Mouse (Mus musculus): ENCODE data around the gene Gpn3. TPM values are rescaled to one million over a fixed set of nuclear protein-coding genes. Genes with fewer than 3 reads are reported as not detected.
"Not testable (repeated sequence)": the region's sequence is repeated elsewhere in the genome, so short reads cannot be mapped to it uniquely, and the experiment has no call there.

Gene Gpn3
- total RNA-seq, 2 experiments from 2014 or later = 24.3 to 25.5 TPM

GRCm38 (mm10) chr5:122412826-122413225, 41.1 kb downstream of the Gpn3 start:
- intact Hi-C loops (cut with DNase I) = no loop called here
- DNase-seq = peak; percentile 50 to 58

- intact Hi-C loops (cut with DNase I) = no loop called here
- DNase-seq = no peak
These were observed 42.7 kb downstream of the Gpn3 start for GRCm38 (mm10) chr5:122414351-122414750.

- intact Hi-C loops (cut with DNase I) = no loop called here
- no peak for DNase-seq
These were observed 43.8 kb downstream of the Gpn3 start for GRCm38 (mm10) chr5:122415465-122415864.

GRCm38 (mm10) chr5:122420676-122421075, 49.0 kb downstream of the Gpn3 start:
- intact Hi-C loops (cut with DNase I) = loop anchor here (5.0 kb wide), 2 partner anchors 207 to 307 kb away; no protein-coding TSS in a partner anchor
- not testable (repeated sequence) for DNase-seq

- intact Hi-C loops (cut with DNase I) = loop anchor here (5.0 kb wide), 2 partner anchors 206 to 306 kb away; no protein-coding TSS in a partner anchor
- DNase-seq = no peak
These were observed 49.8 kb downstream of the Gpn3 start, which contains the start of gene Anapc7 for GRCm38 (mm10) chr5:122421271-122422068. Gene Anapc7 (plus strand): TSS chr5:122421693.

GRCm38 (mm10) chr5:122422071-122422964, 50.6 kb downstream of the Gpn3 start:
- DNase-seq = peak; percentile 95 to 96
- intact Hi-C loops (cut with DNase I) = loop anchor here (5.0 kb wide), 2 partner anchors 205 to 305 kb away; no protein-coding TSS in a partner anchor

- intact Hi-C loops (cut with DNase I) = loop anchor here (5.0 kb wide), 2 partner anchors 204 to 304 kb away; no protein-coding TSS in a partner anchor
- DNase-seq = no peak
These were observed 51.4 kb downstream of the Gpn3 start for GRCm38 (mm10) chr5:122423083-122423482.

- no peak for DNase-seq
- intact Hi-C loops (cut with DNase I) = no loop called here
These were observed 53.9 kb downstream of the Gpn3 start for GRCm38 (mm10) chr5:122425550-122425949.

GRCm38 (mm10) chr5:122430036-122430775, 58.5 kb downstream of the Gpn3 start:
- intact Hi-C loops (cut with DNase I) = loop anchor here (5.0 kb wide), 1 partner anchor 287 kb away; no protein-coding TSS in a partner anchor

GRCm38 (mm10) chr5:122431221-122431620, 59.5 kb downstream of the Gpn3 start:
- intact Hi-C loops (cut with DNase I) = loop anchor here (5.0 kb wide), 1 partner anchor 286 kb away; no protein-coding TSS in a partner anchor
- DNase-seq = no peak

More at GRCm38 (mm10) chr5:122430036-122430775, 58.5 kb downstream of the Gpn3 start:
- DNase-seq = no peak

Other genes starting within 250 kb of the Gpn3 start
- gene Ccdc63, start 231.1 kb upstream of the Gpn3 start, total RNA-seq (2021) = under 1 TPM in 1 of 2 experiments, not detected in 1; 0.22 TPM
- 100 to 1,000 TPM; 171 to 173 TPM for gene Ppp1cc, start 213.6 kb upstream of the Gpn3 start, total RNA-seq (2021)
- 1 to 10 TPM; 2.2 to 2.3 TPM for gene Hvcn1, start 165.1 kb upstream of the Gpn3 start, total RNA-seq (2021)
- 1 to 10 TPM; 5.4 to 5.5 TPM for gene Tctn1, start 107.4 kb upstream of the Gpn3 start, total RNA-seq (2021)
- 10 to 100 TPM; 63.4 to 83.1 TPM for gene Pptc7, start 87.5 kb upstream of the Gpn3 start, total RNA-seq (2021)
- gene Rad9b, start 17.6 kb upstream of the Gpn3 start, total RNA-seq (2021) = 1 to 10 TPM; 1.1 to 1.4 TPM
- gene Vps29, start 17.5 kb upstream of the Gpn3 start, total RNA-seq (2021) = 100 to 1,000 TPM; 109 to 122 TPM
- 10 to 100 TPM; 17.1 to 22.7 TPM for gene Fam216a, start 488 bp downstream of the Gpn3 start, total RNA-seq (2021)
- 100 to 1,000 TPM; 140 to 150 TPM for gene Arpc3, start 20.0 kb downstream of the Gpn3 start, total RNA-seq (2021)
- 10 to 100 TPM; 44.4 to 44.5 TPM for gene Anapc7, start 49.8 kb downstream of the Gpn3 start, total RNA-seq (2021)
- 1,000 to 10,000 TPM; 7,820 to 7,948 TPM for gene Atp2a2, start 130.3 kb downstream of the Gpn3 start, total RNA-seq (2021)
- 10 to 100 TPM; 51.7 to 53.1 TPM for gene Ift81, start 242.6 kb downstream of the Gpn3 start, total RNA-seq (2021)

All from heart, postnatal 10 days (tissue).